Mouse (Mus musculus) heart, adult 2 months (tissue): ENCODE measurements around the gene Gm20683. TPM values are rescaled to one million over a fixed set of nuclear protein-coding genes. Genes with fewer than 3 reads are reported as not detected.
"Not testable (repeated sequence)": the region's sequence is repeated elsewhere in the genome, so short reads cannot be mapped to it uniquely, and the experiment has no call there.

ENCODE experiments used
- DNase-seq, 2 experiments: peaks; one replicate each; pipeline ENCODE4 v3.0.0; 2021
- H3K27ac ChIP-seq: fragments of 200-600 bp; 2 replicates; pipeline ENCODE4 v1.8.1; 2022
- H3K27me3 ChIP-seq: fragments of 200-500 bp; 2 replicates; pipeline ENCODE4 v1.6.1; 2012; ENCODE audit warnings: mild to moderate bottlenecking, low read length, inconsistent platforms, mixed read lengths; ENCODE audit not compliant: control insufficient read depth, insufficient read depth
- H3K36me3 ChIP-seq: fragments of 200-500 bp; 2 replicates; pipeline ENCODE4 v1.6.1; 2012; ENCODE audit warnings: low read length, inconsistent platforms; ENCODE audit not compliant: control insufficient read depth, insufficient read depth
- H3K4me1 ChIP-seq: fragments of 200-500 bp; 2 replicates; pipeline ENCODE4 v1.6.1; 2011; ENCODE audit warnings: low read length; ENCODE audit not compliant: control insufficient read depth, insufficient read depth
- H3K4me3 ChIP-seq: fragments of 200-600 bp; 2 replicates; pipeline ENCODE4 v1.8.1; 2022
- H3K79me2 ChIP-seq: fragments of 200-500 bp; replicated peaks from 2 replicates; pipeline ENCODE4 v1.6.1; 2012; ENCODE audit warnings: mild to moderate bottlenecking, inconsistent platforms, low read length, moderate library complexity, mixed read lengths; ENCODE audit not compliant: control insufficient read depth, insufficient read depth
- H3K9ac ChIP-seq: fragments of 200-500 bp; 2 replicates; pipeline ENCODE4 v1.6.1; 2012; ENCODE audit warnings: low read depth, mild to moderate bottlenecking, control low read depth, inconsistent platforms, low read length, mixed read lengths
- CTCF ChIP-seq: fragments of 200-600 bp; IDR thresholded peaks from 2 replicates; pipeline ENCODE4 v1.8.1; 2022; ENCODE audit warnings: antibody characterized with exemption, mild to moderate bottlenecking, moderate library complexity
- EP300 ChIP-seq: fragments of 200-500 bp; IDR thresholded peaks from 2 replicates; pipeline ENCODE4 v1.6.1; 2011; ENCODE audit warnings: low read depth, low read length, control low read depth; ENCODE audit not compliant: insufficient read depth
- POLR2A ChIP-seq: fragments of 200-500 bp; IDR thresholded peaks from 2 replicates; pipeline ENCODE4 v1.6.1; 2011; ENCODE audit warnings: mild to moderate bottlenecking, low read depth, low read length, control low read depth; ENCODE audit not compliant: insufficient read depth
- whole genome bisulfite sequencing: fragments of 180-500 bp; shearing (Covaris S2); methylation state at CpG from one replicate; pipeline ENCODE4 v1.1.7; 2018; 5-methylcytosine and 5-hydroxymethylcytosine counted together
- intact Hi-C: fragments of 180-260 bp; cut with DNase I; formaldehyde crosslinking; loops from one replicate; pipeline ENCODE4 v1.15.1; 2025
- polyA plus RNA-seq: library from polyadenylated mRNA; depleted of rRNA; stranded (reverse); fragments of >200 nt; gene quantifications from 2 replicates; pipeline ENCODE4 v1.2.3, GENCODE M21; 2012
- total RNA-seq, 2 experiments: library from RNA; stranded (reverse); gene quantifications; 2 replicates each; pipeline ENCODE4 v1.2.3; 2021

The Gm20683 gene
- total and polyA plus RNA-seq, 3 experiments: 2.4 to 21.6 (median 2.9) TPM

GRCm38 (mm10) chr17:25808028-25808427 lies 33.5 kb downstream of the Gm20683 start:
- no peak for DNase-seq
- Histone ChIP-seq H3K36me3 (no peaks in the 10 kb centered on the region), H3K9ac (no peak overlapping the region), H3K27ac (no peak overlapping the region), H3K4me3 (no peak overlapping the region), H3K4me1 (no peaks in the 10 kb centered on the region; the same call in 1 of the 2 replicates), H3K27me3 (no peaks in the 10 kb centered on the region), H3K79me2 (no peaks in the 10 kb centered on the region)
- TF ChIP-seq EP300: no peak
- no peak for TF ChIP-seq CTCF
- TF ChIP-seq POLR2A: no peak
- intact Hi-C loops: no loop called here
- 49% methylated on average over 5 of the region's 5 CpGs for WGBS

GRCm38 (mm10) chr17:25807452-25807851 lies 34.1 kb downstream of the Gm20683 start:
- intact Hi-C loops, H3K4me3 ChIP-seq, H3K27me3 ChIP-seq, H3K36me3 ChIP-seq, DNase-seq, H3K4me1 ChIP-seq, H3K9ac ChIP-seq, H3K27ac ChIP-seq, H3K79me2 ChIP-seq: not testable (repeated sequence)
- 45% methylated on average over 2 of the region's 2 CpGs for WGBS

DNA sequence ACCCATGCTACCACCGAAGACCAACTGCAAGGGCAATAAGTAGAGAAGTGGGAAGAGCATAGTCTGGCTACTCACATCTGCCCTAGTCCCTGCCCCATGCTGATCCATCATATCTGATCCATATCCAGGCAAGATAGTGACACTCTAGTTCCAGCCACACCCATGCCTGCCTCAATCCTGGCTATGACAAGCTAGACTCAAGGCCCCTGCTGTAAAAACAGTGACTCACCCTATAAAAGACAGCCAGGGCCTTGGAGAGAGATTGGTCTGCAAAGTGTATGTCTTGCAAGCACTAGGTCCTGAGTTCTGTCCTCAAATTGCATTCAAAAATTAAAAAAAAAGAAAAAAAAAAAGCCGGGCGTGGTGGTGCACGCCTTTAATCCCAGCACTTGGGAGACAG lies 35.1 kb downstream of the Gm20683 start:
- Histone ChIP-seq H3K27ac (no peak overlapping the region), H3K4me1 (no peaks in the 10 kb centered on the region; the same call in 1 of the 2 replicates), H3K79me2 (no peaks in the 10 kb centered on the region), H3K4me3 (no peak overlapping the region), H3K27me3 (no peaks in the 10 kb centered on the region), H3K36me3 (no peaks in the 10 kb centered on the region), H3K9ac (no peak overlapping the region)
- intact Hi-C loops: no loop called here
- WGBS: 81% methylated on average over 4 of the region's 4 CpGs
- DNase-seq: no peak
- no peak for TF ChIP-seq POLR2A

DNA sequence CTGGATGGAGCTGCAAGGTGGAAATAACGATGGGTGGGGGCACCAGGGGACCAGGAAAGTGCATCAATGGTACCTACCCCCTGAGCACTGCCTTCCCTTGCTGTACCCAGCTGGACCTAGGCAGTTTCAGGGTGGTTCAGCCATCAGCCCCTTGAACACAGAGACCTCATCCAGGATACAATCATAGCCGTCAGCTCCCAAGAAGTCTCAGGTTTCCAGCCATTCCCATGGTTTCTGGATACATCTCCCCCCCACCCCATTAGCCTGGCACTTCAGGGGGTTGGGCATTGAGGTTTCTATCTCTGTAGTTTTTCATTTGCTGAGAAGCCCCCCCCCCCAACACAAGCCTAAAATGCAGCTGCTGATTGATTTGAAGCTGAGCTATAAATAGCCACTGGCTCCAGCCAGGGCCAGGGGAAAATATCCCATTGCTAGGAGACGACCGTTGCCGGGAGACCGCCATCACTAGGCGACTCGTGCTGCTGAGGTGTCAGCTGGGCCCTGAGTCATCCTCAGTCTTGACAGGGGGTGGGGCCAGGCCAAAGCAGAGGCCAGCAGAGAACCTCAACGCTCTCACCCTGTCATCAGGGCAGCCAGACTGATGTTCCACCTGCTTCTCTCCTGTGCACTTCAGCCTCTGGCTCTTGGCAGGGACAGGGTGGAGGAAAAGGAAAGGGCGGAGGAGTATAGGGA lies 38.6 kb downstream of the Gm20683 start:
- intact Hi-C loops: loop anchor here (5.0 kb wide), 2 partner anchors 236 to 326 kb away; no protein-coding TSS in a partner anchor
- DNase-seq: peak; percentile 63 to 68
- no peaks in the 10 kb centered on the region for H3K36me3 ChIP-seq
- H3K79me2 ChIP-seq: no peaks in the 10 kb centered on the region
- no peaks in the 10 kb centered on the region for H3K4me1 ChIP-seq
- WGBS: 11% methylated on average over 10 of the region's 10 CpGs
- H3K9ac ChIP-seq: no peak overlapping the region
- H3K27me3 ChIP-seq: no peaks in the 10 kb centered on the region
- no peak overlapping the region for H3K4me3 ChIP-seq
- H3K27ac ChIP-seq: no peak overlapping the region
- no peak for TF ChIP-seq POLR2A
- TF ChIP-seq EP300: no peak
- no peak for TF ChIP-seq CTCF

- Histone ChIP-seq H3K79me2 (no peaks in the 10 kb centered on the region), H3K9ac (no peak overlapping the region), H3K4me3 (no peak overlapping the region), H3K4me1 (peaks cover 2% of the 10 kb centered on the region), H3K36me3 (no peaks in the 10 kb centered on the region), H3K27ac (no peak overlapping the region), H3K27me3 (no peaks in the 10 kb centered on the region)
- TF ChIP-seq CTCF (peak; percentile 97), EP300 (peak; percentile 70; the same call in 1 of the 2 replicates), POLR2A (no peak)
- WGBS: 5% methylated on average over 6 of the region's 6 CpGs
- DNase-seq: peak; percentile 69 to 70
- intact Hi-C loops: loop anchor here (1.0 to 5.0 kb wide), 3 partner anchors 28 to 324 kb away; partner anchors contain the start of gene Narfl
These were observed 40.5 kb downstream of the Gm20683 start for GRCm38 (mm10) chr17:25801029-25801428.

GRCm38 (mm10) chr17:25796951-25797369 lies 44.6 kb downstream of the Gm20683 start, which contains the start of gene Metrn:
Gene Metrn (minus strand): TSS chr17:25797136.
- H3K36me3 ChIP-seq: no peaks in the 10 kb centered on the region
- peak within 1 kb of the TSS; percentile 65 for H3K4me3 ChIP-seq
- TF ChIP-seq EP300 (no peak), POLR2A (no peak), CTCF (no peak)
- DNase-seq: peak; percentile 91
- peaks cover 11% of the 10 kb centered on the region for H3K4me1 ChIP-seq
- H3K79me2 ChIP-seq: no peaks in the 10 kb centered on the region
- no peaks in the 10 kb centered on the region for H3K27me3 ChIP-seq
- under 1% methylated on average over 35 of the region's 35 CpGs for WGBS
- H3K27ac ChIP-seq: peak within 1 kb of the TSS; percentile 55; the same call in 1 of the 2 replicates
- peak within 1 kb of the TSS; percentile 72 for H3K9ac ChIP-seq
- intact Hi-C loops: loop anchor here (1.0 kb wide), 1 partner anchor 23 kb away; no protein-coding TSS in a partner anchor
